Mouse (Mus musculus): Measurements from ENCODE around the gene 2610318N02Rik.

- TF ChIP-seq CTCF (IDR thresholded peaks at IDR 0.05; ENCODE audit: low read depth) (0 out of 2 replicates have a peak, but pooled peaks have one; percentile 7), EP300 (IDR thresholded peaks at IDR 0.05; ENCODE audit: low read depth) (no peak)
These were observed 13.9 kb downstream of the 2610318N02Rik start, which contains the start of gene Ppil2 for GRCm38 (mm10) chr16:17110771-17111743.

All from liver, embryonic 14.5 days (tissue).